Mouse (Mus musculus): ENCODE results near the gene Msrb2.

Gene Msrb2

DNA sequence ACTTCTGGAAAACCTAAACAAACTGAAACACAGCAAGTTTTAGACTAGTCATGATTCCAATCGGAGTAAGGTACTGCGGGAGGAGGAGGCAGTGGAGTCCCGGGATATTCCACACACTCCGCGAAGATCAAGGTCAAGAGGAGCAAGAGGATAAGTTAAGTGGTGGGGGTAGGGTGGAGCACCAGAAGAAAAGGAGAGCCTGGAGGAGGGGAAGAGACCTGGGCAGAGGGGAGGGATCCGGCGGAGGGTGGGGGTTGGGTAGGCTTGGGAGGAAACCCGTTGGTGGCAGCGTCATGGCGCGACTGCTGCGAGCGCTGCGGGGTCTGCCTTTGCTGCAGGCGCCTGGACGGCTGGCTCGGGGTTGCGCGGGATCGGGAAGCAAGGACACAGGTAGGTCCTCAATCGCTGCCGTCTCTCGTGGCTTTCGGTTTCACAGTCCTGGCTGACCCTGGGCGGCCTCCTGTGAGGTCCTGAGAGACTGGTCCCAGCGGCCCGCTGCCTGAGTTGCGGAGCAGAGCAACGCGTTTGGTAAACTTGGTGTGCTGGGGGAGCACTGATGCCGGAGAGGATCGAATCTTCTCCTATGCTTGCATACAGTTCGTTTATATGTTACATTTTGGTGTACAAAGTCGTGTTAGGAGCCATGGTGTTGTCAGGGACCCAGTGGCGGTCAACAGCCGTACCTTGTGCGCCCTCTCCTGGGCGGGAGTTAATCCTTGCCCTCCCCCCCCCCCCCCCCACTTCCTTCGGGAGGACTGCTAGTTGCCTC is at the start of gene Msrb2:
TSS of gene Msrb2 (plus strand) at position 51 of the 769 bp plus-strand sequence.
- peak; percentile 62 to 71 for DNase-seq (ENCODE audit: low spot score in 2 of 2)

DNA sequence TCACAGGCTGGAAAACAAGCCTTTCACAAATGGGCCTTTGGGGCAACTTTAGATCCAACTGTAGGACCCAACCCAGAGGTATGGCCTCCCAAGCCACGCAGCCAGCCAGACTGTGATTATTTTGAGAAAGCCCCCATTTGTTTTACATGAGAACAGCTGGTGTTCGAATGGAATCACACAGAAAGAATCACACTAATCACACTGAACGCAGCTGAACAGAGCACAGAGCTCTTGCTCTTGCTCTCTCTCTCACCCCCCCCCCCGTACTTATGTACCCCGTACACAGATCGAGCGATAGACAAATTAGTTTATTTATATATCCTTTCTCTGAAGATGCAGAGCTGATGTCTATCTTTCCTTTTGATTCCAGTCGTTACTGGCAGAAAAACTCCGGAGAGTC is 48.8 kb upstream of the Msrb2 start:
- no peak for DNase-seq (ENCODE audit: low spot score in 2 of 2)

DNA sequence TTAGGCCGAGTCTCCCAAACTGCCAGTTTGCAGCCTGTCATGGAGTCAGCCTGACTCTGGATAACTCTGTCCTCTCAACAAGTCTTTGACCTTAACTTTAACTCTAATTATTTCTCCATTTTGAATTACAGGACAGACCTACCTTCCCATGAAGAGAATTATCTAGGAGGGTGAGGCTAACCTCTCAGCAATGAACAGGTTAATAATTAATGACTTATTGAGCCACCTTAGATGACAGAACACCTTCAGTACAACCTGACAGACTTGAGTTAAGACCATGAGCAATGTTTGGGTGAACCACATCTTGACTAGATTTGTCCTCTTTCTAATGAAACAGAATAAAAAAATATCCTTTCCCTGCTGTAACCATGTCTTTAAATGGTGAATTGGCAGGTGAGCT is 44.9 kb upstream of the Msrb2 start:
- DNase-seq (ENCODE audit: low spot score in 2 of 2), result no peak

DNA sequence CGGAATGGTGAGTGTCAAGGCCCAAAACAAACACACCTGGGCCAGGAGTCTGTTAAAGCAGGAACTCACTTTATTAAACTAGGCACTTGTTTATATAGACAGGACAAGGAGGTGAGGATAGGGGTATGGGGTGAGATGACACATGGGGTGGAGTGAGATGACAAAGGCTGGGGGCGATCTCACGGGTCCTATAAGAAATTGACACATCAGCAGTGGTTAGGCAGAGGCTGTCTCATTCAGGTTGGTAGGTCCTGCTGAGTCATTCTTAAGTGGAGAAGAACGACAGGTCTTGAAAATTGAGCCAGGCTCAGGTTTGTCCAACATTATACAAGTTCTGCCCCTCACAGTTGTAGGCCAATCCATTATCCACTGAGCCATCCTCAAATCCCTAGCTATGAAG is 43.4 kb upstream of the Msrb2 start:
- DNase-seq (ENCODE audit: low spot score in 2 of 2), result no peak

DNA sequence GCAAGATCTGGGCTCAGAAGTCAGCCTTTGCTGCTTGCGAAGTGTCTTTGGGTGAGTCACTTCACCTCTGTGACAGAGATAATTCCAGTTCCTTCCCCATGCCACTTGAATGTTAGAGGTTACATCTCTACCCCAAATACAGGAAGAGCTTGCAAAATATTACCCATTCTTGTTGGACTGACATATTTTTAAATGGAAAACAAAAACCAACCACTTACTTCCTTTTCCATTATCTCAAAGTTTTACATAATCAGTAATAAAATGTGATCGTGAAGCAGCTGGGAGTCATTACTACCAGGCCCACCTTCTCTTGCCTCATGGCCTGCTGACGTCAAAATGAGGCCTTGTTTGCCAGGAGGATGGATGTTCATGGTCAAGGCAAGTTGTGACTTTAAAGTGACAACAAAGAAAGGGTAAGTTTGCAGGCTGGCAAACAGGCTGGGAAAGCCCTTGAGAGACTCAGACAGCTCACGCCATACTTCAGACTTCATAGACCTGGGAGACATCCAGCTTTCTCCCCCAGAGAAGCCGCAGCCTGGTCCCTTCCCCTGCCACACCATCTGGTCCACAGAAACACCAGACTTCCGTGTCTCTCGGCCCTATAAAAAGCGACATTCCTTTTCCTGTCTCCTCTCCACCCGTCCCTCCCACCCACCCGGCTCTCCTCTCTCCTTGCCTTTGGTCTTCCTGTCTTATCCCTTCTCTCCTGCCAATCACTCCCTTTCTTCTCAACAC is 27.2 kb upstream of the Msrb2 start:
- DNase-seq (ENCODE audit: low spot score in 2 of 2), result no peak

DNA sequence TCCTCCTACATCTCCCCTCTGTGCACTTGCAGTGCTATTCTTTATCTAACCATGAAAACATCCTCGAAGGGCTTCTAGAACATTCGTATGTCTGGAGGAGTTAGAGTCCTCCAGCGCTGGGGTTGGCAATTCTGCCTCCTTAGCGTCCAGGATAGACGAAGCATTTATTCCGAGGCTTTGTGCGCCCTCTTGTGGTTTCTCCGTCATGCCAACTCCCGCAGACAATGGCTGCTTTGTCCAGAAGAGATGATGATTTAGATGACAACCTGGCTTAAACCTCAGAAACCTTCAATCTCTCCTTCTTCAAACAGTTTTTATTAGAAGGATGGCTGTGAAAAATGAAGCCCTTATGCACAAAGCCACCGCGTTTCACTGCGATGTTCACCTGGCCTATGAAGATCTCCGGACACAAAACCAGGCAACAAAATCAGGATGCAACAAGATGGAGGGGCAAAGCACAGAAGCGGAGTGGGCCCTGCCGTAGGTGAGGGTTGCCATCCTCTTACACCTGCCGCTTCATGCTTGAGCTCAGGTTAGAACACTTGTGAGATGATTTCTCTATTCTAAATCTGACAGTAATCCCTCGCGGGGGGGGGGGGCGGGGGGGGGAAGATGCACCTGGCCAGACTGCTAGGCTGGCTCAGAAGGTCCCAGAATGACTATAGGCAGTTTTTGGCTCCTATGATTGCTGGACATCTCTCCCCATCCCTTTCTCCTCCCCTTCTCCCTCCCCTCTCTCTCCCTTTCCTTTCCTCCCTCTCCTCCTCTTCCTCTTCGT is 26.4 kb upstream of the Msrb2 start:
- peak; percentile 75 to 89 for DNase-seq (ENCODE audit: low spot score in 2 of 2)

DNA sequence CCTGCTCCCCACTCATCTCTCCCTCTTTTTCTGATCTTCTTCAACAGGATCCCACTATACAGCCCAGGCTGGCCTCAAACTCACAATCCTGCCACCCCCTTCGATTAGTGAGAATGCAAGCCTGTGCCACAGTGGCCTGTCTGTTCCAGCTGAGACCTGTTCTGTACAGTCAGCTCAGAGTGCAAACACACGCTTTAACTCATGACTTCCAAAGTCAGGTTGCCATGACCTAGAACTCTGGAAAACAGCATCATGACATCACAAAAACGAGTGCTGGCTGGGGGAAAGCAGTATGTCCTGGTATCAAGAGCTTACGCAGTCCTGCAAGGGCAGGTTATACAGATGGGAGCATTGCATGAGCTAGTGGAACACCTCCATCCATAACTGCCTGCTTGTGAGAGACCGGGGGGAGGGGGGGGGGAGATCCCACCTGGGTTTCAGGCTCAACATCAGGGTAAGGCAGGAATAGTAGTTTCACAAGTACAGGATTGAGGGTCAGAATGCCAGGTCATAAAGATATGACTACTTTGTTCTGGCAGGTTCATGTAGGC is 25.8 kb upstream of the Msrb2 start:
- no peak for DNase-seq (ENCODE audit: low spot score in 2 of 2)

DNA sequence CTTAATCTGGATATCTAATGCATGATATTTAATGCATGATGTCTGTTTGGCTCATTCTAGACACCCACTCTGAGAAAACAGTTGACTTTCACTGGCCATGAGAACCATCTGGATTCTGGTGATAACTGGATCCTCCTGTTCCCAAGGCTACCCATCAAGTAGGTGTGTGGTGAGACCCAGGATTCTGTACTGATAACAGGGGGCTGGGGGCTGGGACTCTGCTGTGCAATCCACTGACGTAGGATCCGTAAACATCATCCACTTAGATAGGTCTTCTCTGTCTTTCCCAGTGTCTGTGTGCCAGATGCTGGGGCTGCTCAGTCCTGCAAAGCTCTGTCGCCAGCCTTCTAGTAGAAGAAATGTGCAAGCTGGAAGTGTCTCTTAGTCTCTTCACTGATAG is 22.8 kb upstream of the Msrb2 start:
- no peak for DNase-seq (ENCODE audit: low spot score in 2 of 2)

DNA sequence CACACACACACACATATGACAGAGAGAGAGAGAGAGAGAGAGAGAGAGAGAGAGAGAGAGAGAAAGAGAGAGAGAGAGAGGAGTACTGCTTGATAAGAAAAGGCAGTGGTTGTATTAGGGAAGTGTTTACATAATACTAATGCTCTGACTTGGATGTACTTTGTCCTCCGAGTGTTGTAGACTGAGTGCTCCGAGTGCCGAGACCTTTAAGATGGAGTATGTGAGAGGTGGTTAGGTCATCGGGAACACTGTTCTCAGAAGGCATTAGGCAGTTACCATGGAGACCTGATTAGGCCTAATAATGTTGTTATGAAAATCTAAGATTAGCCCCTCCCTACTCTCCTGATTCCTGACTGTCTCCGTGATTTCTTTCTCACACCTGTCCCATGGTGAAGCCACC is 21.1 kb upstream of the Msrb2 start:
- DNase-seq (ENCODE audit: low spot score in 2 of 2), result no peak

DNA sequence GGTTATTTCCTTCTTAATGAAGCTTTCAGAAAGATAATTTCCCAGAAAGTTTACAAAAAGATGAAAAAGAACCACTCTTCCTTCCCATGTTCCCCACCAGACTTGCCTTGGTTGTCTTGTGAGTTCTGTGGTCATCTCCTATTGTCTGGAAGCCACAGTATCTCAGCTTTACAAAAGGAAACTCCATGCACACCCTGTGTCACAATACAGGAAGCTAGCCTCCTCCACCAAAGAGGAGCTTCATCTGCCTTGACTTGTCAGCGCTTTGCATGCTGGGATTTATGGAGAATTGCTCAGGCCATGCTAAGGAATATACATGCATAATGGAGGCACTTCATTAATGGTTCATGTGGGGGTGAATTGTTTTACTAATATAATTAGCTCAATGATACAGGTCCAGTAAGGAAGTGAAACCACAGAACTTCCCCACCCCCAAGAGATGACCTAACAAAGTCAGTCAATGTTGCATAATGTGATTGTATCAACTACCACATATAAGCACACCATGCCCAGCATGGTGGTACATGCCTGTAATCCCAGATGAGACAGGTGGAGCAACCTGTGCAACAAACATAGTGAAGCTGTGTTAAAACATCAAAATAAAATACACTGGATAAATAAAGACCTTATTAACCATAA is 19.5 kb upstream of the Msrb2 start:
- no peak for DNase-seq (ENCODE audit: low spot score in 2 of 2)

DNA sequence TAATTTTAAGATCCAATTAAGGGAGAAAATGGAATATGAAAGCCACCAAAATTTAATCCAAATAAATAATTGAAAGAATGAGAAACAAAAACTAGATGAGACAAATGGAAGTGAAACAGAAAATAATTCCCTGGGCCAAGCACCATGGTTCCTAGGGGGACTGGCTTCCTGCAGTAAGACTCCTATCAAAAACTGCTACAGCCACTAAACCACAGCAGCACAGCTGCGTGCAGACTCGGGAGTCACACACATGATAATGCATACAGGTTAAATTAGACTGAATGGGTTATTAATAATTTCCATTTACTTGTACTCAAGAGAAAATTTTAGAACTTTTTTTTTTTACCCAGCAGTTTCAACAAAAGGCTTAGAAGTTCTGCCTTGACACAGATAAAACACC is 18.1 kb upstream of the Msrb2 start:
- no peak for DNase-seq (ENCODE audit: low spot score in 2 of 2)

DNA sequence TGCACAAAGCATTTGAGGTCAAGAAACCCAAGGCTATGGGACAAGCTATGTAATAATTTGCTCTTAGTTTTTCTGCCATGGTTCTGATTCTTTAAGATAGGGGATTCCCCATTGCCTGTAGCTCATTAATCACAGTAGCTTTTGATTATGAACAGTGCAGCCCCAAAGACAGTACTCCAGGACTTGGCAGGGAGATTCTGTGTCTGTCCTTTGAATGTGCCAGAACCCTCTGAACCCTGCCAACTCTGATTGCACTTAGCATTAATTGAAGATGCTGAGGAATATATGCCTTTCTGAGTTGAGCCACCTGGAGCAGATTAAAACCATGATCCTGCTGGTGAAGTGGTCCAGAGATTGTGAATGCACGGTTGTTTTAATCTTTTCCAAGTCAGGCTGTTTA is 8.4 kb upstream of the Msrb2 start:
- DNase-seq (ENCODE audit: low spot score in 2 of 2), result no peak

DNA sequence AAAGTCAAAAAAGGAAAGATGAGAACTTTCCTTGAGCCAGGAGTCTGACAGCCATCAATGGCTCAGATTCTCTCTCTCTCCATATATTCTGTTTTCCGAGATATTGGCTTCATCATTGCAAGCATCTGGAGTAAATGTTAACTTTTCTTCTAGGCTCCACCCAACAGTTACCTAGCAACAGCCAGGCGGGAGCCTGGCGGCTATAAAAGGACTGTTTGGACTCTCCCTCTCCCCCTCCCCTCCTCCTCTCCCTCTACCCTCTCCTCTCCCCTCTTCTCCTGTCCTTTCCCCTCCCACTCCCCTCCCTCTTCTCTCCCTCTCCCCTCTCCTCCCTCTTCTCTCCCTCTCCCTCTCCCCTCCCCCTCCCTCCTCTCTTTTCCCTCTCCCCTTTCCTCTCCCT is 4.8 kb upstream of the Msrb2 start:
- no peak for DNase-seq (ENCODE audit: low spot score in 2 of 2)

DNA sequence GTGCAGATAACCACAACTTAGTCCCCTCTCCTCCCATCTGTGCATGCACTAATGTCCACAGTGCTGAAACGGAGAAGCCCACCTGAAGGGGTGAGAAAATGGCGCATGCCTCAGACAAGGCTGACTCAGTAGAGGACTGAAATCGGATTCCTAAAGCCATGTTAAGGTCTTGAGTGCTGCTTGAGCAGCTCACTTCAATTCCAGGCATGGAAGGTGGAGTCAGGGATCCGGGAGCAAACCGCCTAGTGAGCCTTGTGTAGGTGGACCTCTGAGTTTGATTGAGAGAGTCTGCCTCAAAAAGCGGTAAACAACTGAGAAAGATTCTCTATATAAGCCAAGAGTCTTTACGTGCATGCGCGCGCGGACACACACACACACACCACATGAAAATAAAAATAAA is 4.1 kb upstream of the Msrb2 start:
- DNase-seq (ENCODE audit: low spot score in 2 of 2), result no peak

DNA sequence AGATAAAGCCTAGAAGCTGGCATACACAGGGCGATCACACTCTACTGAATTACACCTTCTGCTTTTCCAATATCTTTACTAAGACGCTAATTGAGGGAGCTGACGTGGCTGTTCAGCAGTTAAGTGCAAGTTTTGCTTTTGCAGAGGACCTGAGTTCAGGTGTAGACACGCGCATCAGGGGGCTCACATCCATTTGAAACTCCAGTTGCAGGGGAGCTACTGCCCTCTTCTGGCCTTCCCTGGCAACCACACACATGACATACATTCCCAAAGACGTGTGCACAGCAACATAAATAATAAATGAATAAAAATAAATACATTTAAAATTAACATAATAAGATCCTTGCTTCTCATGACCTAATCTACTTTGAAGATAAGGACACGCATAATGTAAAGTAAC is 2.5 kb downstream of the Msrb2 start:
- no peak for DNase-seq (ENCODE audit: low spot score in 2 of 2)

DNA sequence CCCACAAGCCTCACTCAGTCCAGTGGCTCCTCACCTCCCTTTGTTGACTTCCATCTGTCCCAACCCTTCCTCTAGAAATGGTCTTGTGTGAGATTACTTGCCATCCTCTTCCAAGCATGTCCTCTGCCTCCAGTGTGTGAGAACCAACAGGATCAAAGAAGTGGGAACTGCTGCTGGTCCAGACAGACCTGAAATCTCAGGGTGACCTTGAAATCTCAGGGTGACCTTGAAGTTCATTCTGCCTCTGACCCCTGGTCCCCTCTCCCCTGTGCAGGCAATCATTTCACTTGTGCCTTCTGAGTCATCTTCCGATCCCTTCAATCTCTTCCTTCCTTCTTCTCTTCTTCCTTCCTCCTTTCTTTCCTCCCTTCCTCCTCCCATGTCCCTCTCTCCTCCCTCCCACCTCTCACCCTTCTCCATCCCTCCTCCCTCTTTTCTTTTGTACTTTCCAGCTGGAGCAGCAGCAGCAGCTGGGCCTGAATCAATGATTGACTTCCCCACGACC is 9.3 kb downstream of the Msrb2 start:
- DNase-seq (ENCODE audit: low spot score in 2 of 2), result no peak

DNA sequence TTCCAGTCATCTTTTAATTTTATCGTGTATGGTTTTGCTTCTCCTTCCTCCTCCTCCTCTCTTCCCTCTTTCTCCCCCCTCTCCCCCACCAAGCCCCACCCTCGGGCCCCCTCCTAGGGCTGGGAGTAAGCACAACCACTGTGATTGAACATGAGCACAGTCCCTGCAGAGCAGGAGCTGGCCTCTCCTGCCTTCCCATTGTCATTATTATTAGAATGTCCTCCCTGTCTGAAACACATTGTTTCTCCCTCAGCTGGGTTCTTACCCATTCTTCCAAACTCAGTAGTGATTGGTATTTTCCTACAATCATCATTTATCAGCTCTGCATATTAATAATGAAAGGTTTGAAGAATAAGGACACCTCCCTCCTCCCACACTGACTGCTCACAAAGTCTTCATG is 9.7 kb downstream of the Msrb2 start:
- DNase-seq (ENCODE audit: low spot score in 2 of 2), result no peak

DNA sequence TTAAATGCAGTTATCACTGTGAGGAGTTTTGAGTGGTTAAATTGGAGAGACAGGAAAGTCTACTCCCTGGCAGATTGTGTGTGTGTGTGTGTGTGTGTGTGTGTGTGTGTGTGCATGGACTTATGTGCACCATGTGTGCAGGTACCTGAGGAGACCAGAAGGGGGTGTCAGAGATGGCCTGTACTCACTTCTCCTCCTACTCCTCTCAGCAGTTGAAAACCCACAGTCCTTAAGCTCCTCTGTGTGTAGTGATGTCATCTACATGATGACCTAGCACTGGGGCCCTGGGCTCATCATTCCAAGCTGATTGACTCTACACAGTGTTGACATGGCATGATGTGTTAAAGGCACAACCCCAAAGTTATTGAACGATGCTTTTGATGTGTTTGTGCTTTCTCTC is 11.0 kb downstream of the Msrb2 start:
- no peak for DNase-seq (ENCODE audit: low spot score in 2 of 2)

DNA sequence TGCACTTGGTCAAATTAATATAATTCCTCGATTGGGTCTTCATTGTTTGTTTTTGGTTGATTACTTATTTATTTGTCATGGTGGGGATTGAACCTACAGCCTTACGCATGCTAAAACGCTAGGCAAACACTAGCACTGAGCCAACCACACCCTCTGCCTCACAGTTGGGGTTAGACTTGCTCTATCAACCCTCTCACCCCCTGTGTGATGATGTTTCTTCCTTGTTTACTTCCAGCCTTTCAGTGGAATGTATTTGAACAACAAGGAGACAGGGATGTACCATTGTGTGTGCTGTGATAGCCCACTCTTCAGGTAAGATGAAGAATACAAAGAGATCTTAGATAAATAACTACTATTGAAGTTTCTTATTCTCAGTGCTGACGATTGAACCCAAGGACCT is 11.8 kb downstream of the Msrb2 start:
- DNase-seq (ENCODE audit: low spot score in 2 of 2), result no peak

DNA sequence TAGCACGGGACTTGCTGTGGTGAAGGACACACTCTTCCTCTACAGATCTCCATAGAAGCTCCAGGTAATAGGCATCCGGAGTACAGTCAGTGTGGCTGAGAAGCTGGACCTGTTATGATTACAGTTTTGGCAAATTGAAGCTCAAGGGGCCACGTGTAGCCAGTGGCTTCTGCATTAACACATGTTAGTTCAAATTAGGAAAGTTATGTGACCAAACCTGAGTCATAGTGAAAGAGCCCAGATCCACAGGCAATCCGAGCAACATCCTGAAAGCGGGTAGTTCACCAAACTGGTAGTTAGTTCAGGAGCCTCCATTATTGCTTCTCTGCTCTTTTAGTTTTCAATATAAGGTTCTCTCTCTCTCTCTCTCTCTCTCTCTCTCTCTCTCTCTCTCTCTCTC is 14.5 kb downstream of the Msrb2 start:
- DNase-seq (ENCODE audit: low spot score in 2 of 2), result no peak

DNA sequence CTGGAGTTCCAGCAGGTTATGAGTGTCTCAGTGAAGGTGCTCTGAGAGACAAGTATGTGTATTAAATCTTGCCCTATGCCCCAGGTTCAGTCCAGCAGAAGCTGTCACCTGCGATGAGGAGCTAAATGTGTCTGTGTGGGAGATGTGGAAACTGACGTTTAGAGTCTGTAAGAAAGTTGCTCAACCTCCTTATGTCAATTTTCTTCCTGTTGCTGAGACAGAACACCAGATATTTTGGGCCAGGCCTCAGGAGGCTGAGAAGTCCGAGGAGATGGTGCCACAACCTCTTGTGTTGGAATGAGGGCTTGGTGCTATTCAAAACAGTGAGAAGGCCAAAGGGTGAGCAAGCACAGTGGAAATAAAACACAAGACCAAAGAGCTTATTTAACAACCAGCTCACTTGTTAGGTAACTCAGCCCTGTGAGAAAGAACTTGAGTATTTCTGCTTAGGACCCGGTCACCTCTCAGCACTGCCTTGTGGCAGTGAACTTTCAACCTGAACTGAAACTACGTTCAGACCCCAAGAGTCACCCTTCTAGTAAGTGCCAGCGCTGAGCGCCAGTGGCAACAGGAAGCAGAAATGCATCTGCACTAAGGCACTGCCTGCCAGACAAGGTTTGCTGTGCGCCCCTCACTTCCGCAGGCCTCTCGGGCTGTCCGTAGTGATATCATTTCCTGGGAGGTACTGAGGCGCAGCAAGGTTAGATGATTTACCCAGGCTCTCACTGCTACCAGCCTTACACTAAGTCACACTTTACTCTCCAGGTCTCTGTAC is 17.3 kb downstream of the Msrb2 start:
- DNase-seq (ENCODE audit: low spot score in 2 of 2), result no peak
